Mouse (Mus musculus) left cerebral cortex, postnatal 10 days (tissue): ENCODE data around the gene Atg7. TPM values are rescaled to one million over a fixed set of nuclear protein-coding genes. Genes with fewer than 3 reads are reported as not detected.
"Not testable (repeated sequence)": the region's sequence is repeated elsewhere in the genome, so short reads cannot be mapped to it uniquely, and the experiment has no call there.

ENCODE experiments used
- DNase-seq, 2 experiments: peaks; one replicate each; pipeline ENCODE4 v3.0.0; 2021 to 2022; ENCODE audit warnings: low spot score in 2 of 2, mixed read lengths in 1 of 2; ENCODE audit errors: extremely low spot score in 1 of 2
- intact Hi-C: fragments of 180-260 bp; cut with DNase I; formaldehyde crosslinking; loops from one replicate; pipeline ENCODE4 v1.15.1; 2025
- total RNA-seq, 2 experiments: library from RNA; stranded (reverse); gene quantifications; 2 replicates each; pipeline ENCODE4 v1.2.3; 2021

The Atg7 gene
- 10 to 100 TPM; 23.6 to 24.6 TPM for total RNA-seq

DNA sequence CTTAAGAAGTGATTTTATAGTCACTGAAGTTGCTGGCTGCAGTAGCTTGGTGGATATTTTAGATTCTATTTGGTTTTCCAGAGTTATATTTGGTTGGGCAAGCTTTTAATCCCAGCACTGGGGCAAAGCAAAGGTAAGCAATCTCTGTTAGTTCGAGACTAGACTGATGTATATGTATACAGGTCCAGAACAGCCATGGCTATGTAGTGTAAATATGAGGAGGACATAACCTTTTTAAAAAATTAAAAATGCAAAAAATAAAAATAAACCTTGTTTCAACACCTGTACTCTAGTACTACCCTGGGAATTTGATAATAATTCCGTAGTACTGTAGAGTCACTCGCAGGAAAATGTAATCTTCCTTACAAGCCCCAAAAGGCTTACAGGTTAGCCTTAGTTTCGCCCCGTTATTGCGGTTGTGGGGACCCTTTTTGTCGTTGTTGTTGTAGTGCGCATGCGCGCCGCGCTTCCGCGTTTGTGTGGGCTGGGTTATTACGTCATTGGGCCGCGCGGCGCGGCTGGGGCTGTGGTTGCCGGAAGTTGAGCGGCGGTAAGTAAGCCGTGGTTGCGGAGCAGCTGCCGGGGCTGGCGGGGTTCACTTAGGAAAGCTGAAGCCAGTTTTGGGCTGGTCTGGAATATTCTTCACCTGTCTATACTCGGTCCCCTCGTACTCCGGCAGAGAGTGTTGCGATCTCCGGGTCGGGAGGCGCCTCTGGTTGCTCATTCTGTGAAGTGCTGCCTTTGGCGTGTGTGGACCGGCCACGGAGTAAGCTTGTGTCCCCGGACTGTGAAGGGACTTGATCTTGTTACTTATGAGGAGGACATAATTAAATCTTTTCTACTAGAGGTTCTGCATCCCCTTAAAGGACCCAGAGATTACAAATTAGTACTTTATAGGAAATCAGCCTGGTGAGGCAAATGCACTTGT, at the start of gene Atg7:
TSS of gene Atg7 (plus strand) at position 497 of the 928 bp plus-strand sequence.
- DNase-seq, result peak; percentile 90 to 95
- intact Hi-C loops, result no loop called here

- intact Hi-C loops, result not testable (repeated sequence)
Observed at GRCm38 (mm10) chr6:114614076-114614475, 28.8 kb upstream of the Atg7 start.

DNA sequence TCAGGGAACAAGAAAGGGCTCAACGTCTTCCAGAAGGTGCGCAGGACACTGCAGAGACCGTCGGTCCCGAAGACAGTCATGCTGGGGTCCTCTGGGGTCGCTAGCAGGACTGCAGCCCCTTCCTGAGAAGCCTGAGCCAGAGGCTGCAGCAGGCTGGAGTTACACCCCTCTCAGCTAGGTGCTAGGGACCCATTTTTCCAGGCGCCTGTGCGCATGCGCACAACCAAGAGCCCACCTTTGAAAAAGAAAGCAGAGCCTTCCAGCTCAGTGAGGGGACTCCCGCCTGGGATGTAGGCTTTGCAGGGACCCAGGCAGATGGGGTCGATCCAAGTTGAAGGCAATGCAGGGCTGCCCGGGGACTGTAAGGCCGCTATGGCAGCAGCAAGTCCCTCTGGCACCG, 9.0 kb upstream of the Atg7 start:
- intact Hi-C loops, result not testable (repeated sequence)
- DNase-seq, result peak in 1 of 2 experiments; percentile 33

More at GRCm38 (mm10) chr6:114614076-114614475, 28.8 kb upstream of the Atg7 start:
- peak; percentile 75 to 80 for DNase-seq

DNA sequence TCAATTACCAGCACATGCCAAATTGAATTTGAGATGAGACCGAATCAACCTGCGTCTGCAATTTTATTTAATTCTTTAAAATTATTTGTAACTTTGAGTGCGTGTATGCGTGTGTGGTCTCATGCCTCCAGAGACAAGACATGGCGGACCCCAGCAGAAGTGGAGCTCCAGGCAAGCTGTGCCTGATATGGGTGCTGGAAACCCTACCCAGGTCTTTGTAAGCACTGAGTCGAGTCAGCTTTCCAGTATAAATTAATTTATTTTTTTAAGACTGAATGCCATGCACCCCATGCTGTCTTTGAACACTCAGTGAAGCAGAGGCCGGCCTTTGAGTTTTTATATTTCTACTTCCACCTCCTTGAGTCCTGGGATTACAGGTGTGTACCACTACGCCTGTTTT, 819 bp downstream of the Atg7 start:
- DNase-seq, result no peak
- intact Hi-C loops, result no loop called here

GRCm38 (mm10) chr6:114644531-114644930, 1.6 kb downstream of the Atg7 start:
- intact Hi-C loops, result no loop called here
- no peak for DNase-seq

GRCm38 (mm10) chr6:114646201-114646600, 3.3 kb downstream of the Atg7 start:
- DNase-seq, result no peak
- intact Hi-C loops, result no loop called here

GRCm38 (mm10) chr6:114647011-114647410, 4.1 kb downstream of the Atg7 start:
- intact Hi-C loops, result no loop called here
- DNase-seq, result no peak

DNA sequence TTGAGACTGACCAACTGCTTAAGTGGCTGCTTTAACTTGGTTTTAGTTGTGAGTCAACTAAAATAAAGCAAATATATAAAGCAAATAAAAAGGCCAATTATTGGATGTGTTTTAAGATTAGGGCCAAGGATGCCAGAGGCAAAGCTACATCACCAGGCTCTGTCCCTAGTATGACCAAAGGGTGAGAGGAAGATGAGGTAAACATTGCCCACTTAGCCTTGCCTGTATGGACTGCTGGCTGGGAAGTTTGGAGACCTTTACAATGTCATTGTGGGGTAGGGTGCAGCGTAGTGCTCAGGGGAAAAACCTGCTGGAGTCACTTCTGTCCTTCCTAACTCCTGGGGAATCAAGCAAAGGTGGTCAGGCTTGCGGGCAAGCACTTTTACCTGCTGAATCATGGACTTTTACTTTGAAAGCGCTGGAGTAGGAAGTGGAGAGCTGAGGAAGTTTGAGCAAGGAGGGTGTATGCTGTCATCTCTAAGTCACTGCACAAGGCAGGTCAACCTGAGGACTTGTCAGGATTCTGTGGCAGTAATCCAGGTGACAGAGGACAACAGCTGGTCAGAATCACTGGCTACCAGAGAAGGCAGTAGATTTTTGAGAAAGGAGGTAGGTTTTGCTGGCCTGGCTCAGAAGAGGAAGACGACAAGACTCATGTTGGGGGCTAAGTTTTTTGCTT, 5.6 kb downstream of the Atg7 start:
- intact Hi-C loops, result no loop called here
- DNase-seq, result no peak

GRCm38 (mm10) chr6:114652209-114652608, 9.3 kb downstream of the Atg7 start:
- DNase-seq, result peak in 1 of 2 experiments; percentile 32
- intact Hi-C loops, result no loop called here

DNA sequence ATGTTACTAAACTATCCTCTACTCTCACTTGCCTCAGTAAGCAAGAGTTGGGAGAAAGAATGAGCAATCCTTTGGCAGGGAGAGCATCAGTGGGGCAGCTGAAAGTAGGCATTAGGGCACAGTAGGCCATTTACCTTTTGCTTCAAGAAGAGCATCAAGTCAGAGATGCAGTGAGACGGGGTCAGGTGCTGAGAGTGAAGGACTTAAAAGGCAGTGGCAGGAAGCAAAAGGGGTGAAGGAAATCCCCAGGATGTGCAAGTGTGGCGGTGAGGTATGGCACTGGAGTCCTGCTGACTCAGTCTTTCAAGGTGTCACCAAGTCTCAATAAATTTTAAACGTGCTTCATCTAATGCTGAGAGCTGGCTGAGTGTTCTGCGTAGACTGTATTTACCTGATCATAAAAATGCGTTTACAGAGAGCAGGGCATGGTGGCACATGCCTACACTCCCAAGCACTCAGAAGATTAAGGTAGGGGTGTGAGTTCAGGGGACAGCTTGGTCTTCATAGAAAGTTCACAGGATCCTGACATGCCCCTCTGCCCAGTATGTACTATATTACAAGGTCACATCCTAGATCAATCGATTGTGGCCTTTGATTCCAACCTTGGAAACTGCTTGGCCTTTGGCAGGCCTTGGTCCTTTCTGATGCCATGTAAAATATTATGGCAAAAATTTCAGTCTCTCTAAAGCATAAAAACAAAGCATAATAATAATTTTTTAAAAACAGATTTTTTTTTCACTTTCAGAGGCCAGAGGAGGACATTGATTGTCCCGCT, 14.1 kb downstream of the Atg7 start:
- DNase-seq, result no peak
- intact Hi-C loops, result no loop called here

- intact Hi-C loops, result no loop called here
- DNase-seq, result no peak
Observed at GRCm38 (mm10) chr6:114657807-114658206, 14.9 kb downstream of the Atg7 start.

- no peak for DNase-seq
- intact Hi-C loops, result no loop called here
Observed at GRCm38 (mm10) chr6:114659278-114659991, 16.5 kb downstream of the Atg7 start.

DNA sequence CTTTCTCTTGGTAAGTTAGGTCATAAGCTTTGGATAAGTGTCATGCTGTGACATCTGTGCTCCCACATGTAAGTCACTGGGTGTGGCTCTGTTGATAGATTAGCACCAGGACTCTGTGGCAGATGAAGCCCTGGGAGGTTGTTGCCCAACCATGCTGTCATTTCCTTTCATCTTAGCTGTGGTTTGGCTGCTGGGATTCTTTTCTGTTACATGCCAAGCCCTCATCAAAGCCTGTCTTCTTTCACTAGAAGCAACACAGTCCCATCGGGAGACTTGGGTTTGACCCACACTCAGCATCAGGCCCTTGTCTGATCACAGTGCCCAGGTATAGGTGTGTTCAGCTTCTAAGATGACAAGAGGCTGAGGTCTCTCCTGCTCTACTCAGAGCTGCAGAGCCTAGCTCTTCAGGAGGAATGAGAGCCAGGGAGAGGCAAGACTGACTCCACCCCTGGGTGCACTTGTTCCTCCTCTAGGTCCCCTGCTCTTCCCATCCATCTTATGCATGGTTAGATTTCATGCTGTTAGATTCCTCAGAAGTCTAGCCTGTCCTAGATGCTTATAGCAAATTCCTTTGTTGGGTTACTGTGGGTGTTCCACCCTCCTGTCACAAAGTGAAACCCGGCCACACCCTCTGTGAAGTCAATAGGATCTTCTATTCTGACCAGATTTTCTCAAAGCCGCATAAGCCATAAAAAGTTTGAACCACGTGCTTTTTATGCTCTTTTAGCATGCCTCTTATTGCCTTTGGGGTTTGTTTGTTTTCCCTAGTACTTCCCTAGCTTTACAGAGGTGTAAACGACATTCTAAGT, 17.3 kb downstream of the Atg7 start:
- DNase-seq, result no peak
- intact Hi-C loops, result no loop called here

- intact Hi-C loops, result no loop called here
- no peak for DNase-seq
Observed at GRCm38 (mm10) chr6:114663707-114664106, 20.8 kb downstream of the Atg7 start.

DNA sequence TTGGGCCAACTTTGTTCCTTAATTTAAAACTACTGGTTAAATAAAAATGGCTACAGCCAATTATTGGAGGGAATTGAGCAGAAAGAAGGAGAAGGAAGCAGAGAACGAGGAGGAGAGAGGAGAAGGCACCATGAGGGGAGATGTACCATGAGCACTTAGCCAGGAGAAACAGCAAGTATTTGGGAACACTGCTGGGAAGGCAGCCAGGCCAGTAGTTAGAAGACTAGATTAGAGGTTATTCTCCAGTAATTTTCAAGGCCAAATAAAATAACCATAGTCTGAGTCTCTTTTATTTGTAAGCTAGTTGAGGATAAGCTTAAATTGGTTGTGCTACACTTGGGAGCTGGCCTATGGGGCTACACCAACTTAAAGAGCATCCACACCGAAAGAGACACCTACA, 21.8 kb downstream of the Atg7 start:
- no peak for DNase-seq
- intact Hi-C loops, result no loop called here

DNA sequence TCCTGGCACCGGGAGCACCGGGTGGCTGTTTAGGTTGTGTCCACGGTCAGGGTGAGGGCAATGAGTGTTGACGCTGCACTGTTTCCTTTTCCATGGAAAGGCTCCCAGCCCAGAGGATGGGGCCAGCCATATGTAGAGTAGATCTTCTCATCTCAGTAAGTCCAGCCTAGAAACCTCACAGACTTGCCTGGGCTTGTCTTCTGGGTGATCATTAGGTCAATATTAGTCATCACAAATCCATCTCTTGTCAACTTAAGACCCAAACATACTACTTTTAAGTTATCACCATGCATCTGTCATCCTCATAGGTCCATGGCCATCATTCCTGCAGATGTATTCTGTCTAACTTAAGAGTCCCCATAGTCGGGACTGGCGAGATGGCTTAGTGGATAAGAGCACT, 24.6 kb downstream of the Atg7 start:
- intact Hi-C loops, result no loop called here
- no peak for DNase-seq

DNA sequence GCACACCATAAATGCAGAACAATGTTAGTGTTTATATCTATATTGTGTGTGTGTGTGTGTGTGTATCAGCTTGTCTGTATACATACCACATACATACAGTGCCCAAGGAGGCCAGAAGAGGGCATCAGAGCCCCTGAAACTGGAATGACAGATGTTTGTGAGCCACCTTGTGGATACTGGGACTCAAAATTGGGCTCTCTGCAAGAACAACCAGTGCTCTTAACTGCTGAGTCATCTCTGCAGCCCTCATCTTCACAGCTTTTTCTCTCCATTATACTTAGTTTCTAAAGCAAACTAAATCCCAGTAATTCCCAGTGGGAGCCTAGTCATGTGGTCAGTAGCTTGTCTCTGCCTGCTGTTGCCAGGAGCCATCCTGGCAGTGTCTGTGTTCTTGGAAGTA, 31.9 kb downstream of the Atg7 start:
- no peak for DNase-seq
- intact Hi-C loops, result no loop called here

GRCm38 (mm10) chr6:114676091-114676490, 33.2 kb downstream of the Atg7 start:
- DNase-seq, result no peak
- intact Hi-C loops, result no loop called here
